Mouse (Mus musculus) heart, postnatal 0 days (tissue): ENCODE measurements at regions not wholly inside any gene's neighbourhood (a gene's known extent, or its start where the extent isn't known, plus 50 kb on each side); places are given as distances from the start of the nearest gene placed in this dataset.

Experiments used
- ATAC-seq: fragments of 200-750 bp; cut with Nextera tagmentation; 2 replicates; pipeline ENCODE4 v1.8.0; 2017; ENCODE audit warnings: low read depth, moderate number of reproducible peaks, moderate library complexity; ENCODE audit not compliant: insufficient read depth
- DNase-seq: peaks from one replicate; pipeline ENCODE4 v3.0.0-alpha.2; 2016; ENCODE audit warnings: low spot score
- H3K27ac ChIP-seq: fragments of 300-500 bp; sonication (generic); 2 replicates; pipeline ENCODE4 v1.5.1; 2014; ENCODE audit warnings: low read depth, mild to moderate bottlenecking
- H3K27me3 ChIP-seq: fragments of 300-500 bp; sonication (generic); 2 replicates; pipeline ENCODE4 v1.6.1; 2014; ENCODE audit warnings: low read length, mixed read lengths; ENCODE audit not compliant: control insufficient read depth, insufficient read depth
- H3K36me3 ChIP-seq: fragments of 300-500 bp; sonication (generic); replicated peaks from 2 replicates; pipeline ENCODE4 v1.6.1; 2014; ENCODE audit warnings: low read length, mixed read lengths; ENCODE audit not compliant: control insufficient read depth, insufficient read depth
- H3K4me1 ChIP-seq: fragments of 300-500 bp; sonication (generic); 2 replicates; pipeline ENCODE4 v1.6.1; 2014; ENCODE audit warnings: antibody characterized with exemption; ENCODE audit not compliant: control insufficient read depth, insufficient read depth
- H3K4me2 ChIP-seq: fragments of 300-500 bp; sonication (generic); 2 replicates; pipeline ENCODE4 v1.6.1; 2014; ENCODE audit warnings: low read depth, mild to moderate bottlenecking, low read length, moderate library complexity
- H3K4me3 ChIP-seq: fragments of 300-500 bp; sonication (generic); 2 replicates; pipeline ENCODE4 v1.5.1; 2014; ENCODE audit warnings: low read depth, low read length
- H3K9ac ChIP-seq: fragments of 300-500 bp; sonication (generic); replicated peaks from 2 replicates; pipeline ENCODE4 v1.6.1; 2014; ENCODE audit warnings: low read depth, low read length, mixed read lengths
- H3K9me3 ChIP-seq: fragments of 300-500 bp; sonication (generic); replicated peaks from 2 replicates; pipeline ENCODE4 v1.6.1; 2016; ENCODE audit warnings: low read length; ENCODE audit not compliant: control insufficient read depth
- CTCF ChIP-seq: IDR thresholded peaks from 2 replicates; pipeline ENCODE4 v1.5.1; 2016; ENCODE audit warnings: antibody characterized with exemption, control low read depth, low read depth
- EP300 ChIP-seq: IDR thresholded peaks from 2 replicates; pipeline ENCODE4 v1.6.1; 2016; ENCODE audit warnings: antibody characterized with exemption, low read depth
- WGBS: fragments of 180-500 bp; shearing (Covaris S2); extraction: QIAGEN DNeasy Blood & Tissue Kit; methylation state at CpG from one replicate; pipeline ENCODE4 v1.1.7; 2014; 5-methylcytosine and 5-hydroxymethylcytosine counted together

DNA sequence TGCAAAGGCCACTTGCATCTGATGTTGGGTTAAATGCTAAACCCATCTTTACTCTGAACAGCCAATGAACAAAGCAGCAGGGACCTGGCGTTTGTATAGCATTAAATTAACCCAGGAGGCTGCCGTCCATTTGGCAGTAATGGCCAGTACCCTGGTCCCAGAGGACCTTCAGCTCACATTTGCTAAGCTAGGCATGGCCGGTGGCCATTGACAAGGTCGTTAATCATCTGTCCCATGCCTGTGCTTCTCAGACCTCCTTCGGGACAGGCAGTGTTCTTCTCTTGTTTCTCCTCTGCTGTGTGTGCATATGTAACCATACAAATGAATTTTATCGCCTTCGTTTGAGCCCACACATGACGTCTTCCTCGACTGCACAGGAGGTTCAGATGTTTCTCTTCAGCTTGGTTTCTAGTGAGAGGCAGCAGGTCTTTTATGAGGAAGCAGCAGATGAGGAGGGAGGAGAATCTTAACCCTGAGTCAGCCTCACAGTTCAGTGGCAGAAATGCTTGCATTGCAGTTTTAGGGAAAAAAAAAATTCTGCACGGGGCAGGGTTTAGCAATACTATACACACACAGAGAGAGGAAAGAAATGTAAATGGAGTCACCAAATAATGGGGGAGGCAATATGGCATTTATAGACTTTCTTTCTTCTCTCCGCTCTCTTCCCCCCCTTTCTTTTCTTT is 235.9 kb downstream of the Med10 start:
- no peak for ATAC-seq
- no peak overlapping the region for H3K9ac ChIP-seq
- TF ChIP-seq CTCF = no peak
- TF ChIP-seq EP300 = no peak
- no peak overlapping the region for H3K4me3 ChIP-seq
- DNase-seq = no peak
- 69% methylated on average over 11 of the region's 11 CpGs for WGBS
- H3K4me2 ChIP-seq = no peak overlapping the region
- H3K27ac ChIP-seq = no peak overlapping the region
- no peaks in the 10 kb centered on the region for H3K36me3 ChIP-seq
- H3K9me3 ChIP-seq = no peaks in the 10 kb centered on the region
- H3K4me1 ChIP-seq = no peaks in the 10 kb centered on the region
- H3K27me3 ChIP-seq = no peaks in the 10 kb centered on the region

DNA sequence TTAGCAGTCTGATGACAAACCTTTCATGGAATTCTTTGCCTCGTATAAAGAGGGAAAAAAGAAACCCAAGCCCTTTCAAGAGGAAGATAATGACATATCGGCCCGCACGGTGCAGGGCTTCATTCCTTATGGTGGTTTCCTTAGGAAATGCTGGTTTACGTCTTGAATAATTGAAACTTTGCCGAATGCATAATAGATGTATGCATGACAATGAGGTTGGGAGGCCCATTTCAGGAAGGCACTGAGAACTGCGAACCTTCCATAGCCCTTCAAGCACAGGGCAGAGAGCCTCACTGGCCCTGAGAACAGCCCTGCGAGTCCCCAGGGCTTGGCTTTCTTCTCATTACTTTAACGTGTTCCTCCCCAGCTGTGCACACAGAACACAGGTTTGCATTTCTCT is 255.7 kb downstream of the Med10 start:
- Histone ChIP-seq H3K27ac (no peak overlapping the region), H3K4me3 (no peak overlapping the region), H3K4me1 (no peaks in the 10 kb centered on the region), H3K9ac (no peak overlapping the region), H3K36me3 (no peaks in the 10 kb centered on the region), H3K9me3 (no peaks in the 10 kb centered on the region), H3K4me2 (no peak overlapping the region), H3K27me3 (no peaks in the 10 kb centered on the region)
- TF ChIP-seq CTCF (no peak), EP300 (no peak)
- DNase-seq (no peak), ATAC-seq (no peak)
- WGBS = 70% methylated on average over 9 of the region's 9 CpGs

DNA sequence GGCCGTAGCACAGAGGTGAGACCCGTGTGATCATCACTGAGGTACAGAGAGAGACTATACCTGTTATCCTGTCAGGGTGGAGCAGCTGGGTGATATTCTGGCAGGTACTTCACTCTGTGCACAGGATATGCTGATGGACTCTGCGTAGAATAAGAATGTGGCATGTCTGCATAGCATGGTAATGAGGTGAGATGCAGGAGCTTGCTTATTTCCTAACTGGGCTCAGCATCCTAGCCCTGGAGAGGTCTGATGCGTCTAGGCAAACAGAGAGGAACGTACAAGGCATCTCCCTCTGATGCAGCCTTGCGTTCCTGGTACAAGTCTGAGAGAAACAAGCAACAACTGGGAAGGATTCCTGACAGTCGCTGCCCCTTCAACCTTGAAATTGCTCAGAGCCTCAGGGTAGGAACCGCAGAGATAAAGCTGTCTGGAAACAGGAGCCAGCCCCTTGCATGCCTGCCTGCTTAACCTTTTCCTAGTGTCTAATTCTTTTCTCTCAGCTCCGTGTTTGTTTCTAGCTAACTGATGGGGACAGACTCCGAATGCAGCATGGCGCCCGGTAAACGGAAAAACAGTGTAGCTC is 259.3 kb downstream of the Med10 start:
- WGBS = 64% methylated on average over 13 of the region's 13 CpGs
- Histone ChIP-seq H3K9me3 (no peaks in the 10 kb centered on the region), H3K9ac (no peak overlapping the region), H3K27ac (no peak overlapping the region), H3K4me2 (no peak overlapping the region), H3K36me3 (no peaks in the 10 kb centered on the region), H3K27me3 (no peaks in the 10 kb centered on the region), H3K4me3 (no peak overlapping the region), H3K4me1 (no peaks in the 10 kb centered on the region)
- ATAC-seq = no peak
- TF ChIP-seq EP300 (no peak), CTCF (no peak)
- no peak for DNase-seq

DNA sequence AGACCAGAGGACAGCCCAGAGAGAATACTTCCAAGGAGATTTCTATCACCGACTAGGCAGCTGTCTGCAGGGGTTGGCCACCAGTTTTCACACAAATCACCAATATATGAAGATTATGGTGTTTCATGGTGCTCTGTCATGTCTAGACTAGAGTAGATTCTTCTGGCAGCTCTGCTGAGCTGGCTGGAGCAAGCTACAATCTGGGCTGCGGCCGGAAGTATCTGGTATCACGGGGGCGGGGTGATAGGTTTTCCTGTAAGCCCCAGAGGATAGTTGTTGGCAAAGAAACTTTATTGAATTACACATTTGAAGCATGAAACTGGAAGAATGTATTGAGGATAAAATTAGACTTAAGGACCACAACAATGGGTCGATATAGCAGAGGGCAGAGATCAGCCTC is 271.5 kb downstream of the Med10 start:
- ATAC-seq (no peak), DNase-seq (no peak)
- Histone ChIP-seq H3K27ac (no peak overlapping the region), H3K4me2 (no peak overlapping the region), H3K36me3 (no peaks in the 10 kb centered on the region), H3K27me3 (no peaks in the 10 kb centered on the region), H3K9ac (no peak overlapping the region), H3K4me1 (no peaks in the 10 kb centered on the region), H3K4me3 (no peak overlapping the region), H3K9me3 (no peaks in the 10 kb centered on the region)
- 60% methylated on average over 6 of the region's 6 CpGs for WGBS
- TF ChIP-seq EP300 (no peak), CTCF (no peak)

DNA sequence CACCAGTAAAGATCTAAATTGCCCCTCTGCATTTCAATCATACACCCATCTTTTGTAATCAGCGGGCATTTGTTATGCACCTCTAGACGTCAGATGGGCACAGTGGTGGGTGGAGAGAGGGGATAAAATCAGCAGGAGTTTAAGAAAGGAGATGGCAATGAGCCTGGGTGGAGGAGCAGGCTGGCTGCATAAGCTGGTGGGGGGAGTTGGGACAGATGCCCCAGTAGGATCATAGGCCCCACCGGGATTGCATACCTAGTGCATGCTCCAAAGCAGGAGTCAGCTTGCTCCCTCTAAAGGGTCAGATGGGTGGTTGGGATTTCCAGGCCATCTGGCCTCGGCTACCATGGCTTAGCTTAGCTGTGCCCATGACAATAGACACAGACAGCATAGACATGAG is 273.2 kb downstream of the Med10 start:
- Histone ChIP-seq H3K4me1 (no peaks in the 10 kb centered on the region), H3K4me2 (no peak overlapping the region), H3K9me3 (no peaks in the 10 kb centered on the region), H3K27me3 (no peaks in the 10 kb centered on the region), H3K9ac (no peak overlapping the region), H3K27ac (no peak overlapping the region), H3K4me3 (no peak overlapping the region), H3K36me3 (no peaks in the 10 kb centered on the region)
- no peak for DNase-seq
- ATAC-seq = no peak
- TF ChIP-seq CTCF = no peak
- TF ChIP-seq EP300 = no peak
- 76% methylated on average over 4 of the region's 4 CpGs for WGBS

DNA sequence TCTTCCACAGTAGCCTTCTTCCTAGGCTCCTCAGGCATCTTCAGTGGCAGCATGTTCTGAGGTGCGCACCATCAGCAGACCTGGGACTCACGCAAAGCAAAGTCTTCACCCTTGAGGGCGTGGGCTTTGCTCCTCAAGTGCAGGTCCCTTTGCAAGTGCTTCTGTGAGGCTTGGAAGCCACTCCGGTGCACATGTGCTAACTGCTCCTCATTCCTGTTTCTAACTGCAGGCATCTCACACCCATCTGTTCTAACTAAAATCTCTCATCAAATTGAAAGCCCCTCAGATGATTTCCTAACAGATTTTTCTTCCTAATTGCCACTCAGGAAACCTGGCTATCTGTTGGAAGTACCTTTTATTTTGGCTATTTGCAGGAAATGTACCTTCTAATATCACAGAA is 278.9 kb downstream of the Med10 start:
- Histone ChIP-seq H3K4me3 (no peak overlapping the region), H3K27me3 (no peaks in the 10 kb centered on the region), H3K4me2 (no peak overlapping the region), H3K4me1 (no peaks in the 10 kb centered on the region), H3K36me3 (no peaks in the 10 kb centered on the region), H3K27ac (no peak overlapping the region), H3K9ac (no peak overlapping the region), H3K9me3 (no peaks in the 10 kb centered on the region)
- DNase-seq (no peak), ATAC-seq (no peak)
- WGBS = 70% methylated on average over 4 of the region's 4 CpGs
- TF ChIP-seq CTCF (no peak), EP300 (no peak)
